Mouse (Mus musculus) C2C12 (cell line): ENCODE results near the gene Grk2. TPM values are rescaled to one million over a fixed set of nuclear protein-coding genes. Genes with fewer than 3 reads are reported as not detected.

ENCODE experiments used
- H3K27me3 ChIP-seq: one replicate; pipeline ENCODE4 v1.6.1; 2011; ENCODE audit not compliant: control insufficient read depth, insufficient read depth, insufficient read length
- H3K36me3 ChIP-seq: one replicate; pipeline ENCODE4 v1.6.1; 2011; ENCODE audit not compliant: control insufficient read depth, insufficient read depth
- H3K4me3 ChIP-seq: one replicate; pipeline ENCODE4 v1.5.1; 2011; ENCODE audit warnings: mild to moderate bottlenecking, control low read depth; ENCODE audit not compliant: poor library complexity, insufficient read depth, severe bottlenecking
- H3K79me2 ChIP-seq: one replicate; pipeline ENCODE4 v1.6.1; 2011; ENCODE audit not compliant: control insufficient read depth, insufficient read depth
- H3K79me3 ChIP-seq: one replicate; pipeline ENCODE4 v1.6.1; 2011; ENCODE audit warnings: low read depth, control low read depth
- H3ac ChIP-seq: one replicate; pipeline ENCODE3; 2011; ENCODE audit warnings: low read depth; ENCODE audit not compliant: control insufficient read depth, insufficient read length
- CEBPB ChIP-seq: IDR thresholded peaks from one replicate; pipeline ENCODE4 v1.6.1; 2011; ENCODE audit warnings: low read depth, mild to moderate bottlenecking, control low read depth, moderate library complexity
- CTCF ChIP-seq: IDR thresholded peaks from one replicate; pipeline ENCODE4 v1.5.1; 2011; ENCODE audit not compliant: control insufficient read depth, insufficient read depth, insufficient read length
- FOSL1 ChIP-seq: IDR thresholded peaks from one replicate; pipeline ENCODE4 v1.8.0; 2011; ENCODE audit warnings: mild to moderate bottlenecking, low read length; ENCODE audit not compliant: poor library complexity, insufficient read depth, severe bottlenecking
- MAX ChIP-seq: IDR thresholded peaks from one replicate; pipeline ENCODE4 v1.6.1; 2011; ENCODE audit warnings: mild to moderate bottlenecking, control low read depth
- MYOD1 ChIP-seq: IDR thresholded peaks from one replicate; pipeline ENCODE4 v1.6.1; 2011; ENCODE audit warnings: low read depth; ENCODE audit not compliant: control insufficient read depth, insufficient read length
- MYOG ChIP-seq: IDR thresholded peaks from one replicate; pipeline ENCODE4 v1.6.1; 2011; ENCODE audit not compliant: control insufficient read depth, insufficient read length; ENCODE audit errors: extremely low read depth
- USF1 ChIP-seq: IDR thresholded peaks from one replicate; pipeline ENCODE4 v1.6.1; 2011; ENCODE audit warnings: low read depth, mild to moderate bottlenecking, control low read depth, moderate library complexity
- polyA plus RNA-seq: library from polyadenylated mRNA; unstranded; fragments of >200 nt; fragmentation: generic; extraction: Trizol; gene quantifications from one replicate; pipeline ENCODE4 v1.2.1, GENCODE M21; 2012; ENCODE audit warnings: missing spikeins

The Grk2 gene
- polyA plus RNA-seq, 1 experiment: 56.6 TPM

DNA sequence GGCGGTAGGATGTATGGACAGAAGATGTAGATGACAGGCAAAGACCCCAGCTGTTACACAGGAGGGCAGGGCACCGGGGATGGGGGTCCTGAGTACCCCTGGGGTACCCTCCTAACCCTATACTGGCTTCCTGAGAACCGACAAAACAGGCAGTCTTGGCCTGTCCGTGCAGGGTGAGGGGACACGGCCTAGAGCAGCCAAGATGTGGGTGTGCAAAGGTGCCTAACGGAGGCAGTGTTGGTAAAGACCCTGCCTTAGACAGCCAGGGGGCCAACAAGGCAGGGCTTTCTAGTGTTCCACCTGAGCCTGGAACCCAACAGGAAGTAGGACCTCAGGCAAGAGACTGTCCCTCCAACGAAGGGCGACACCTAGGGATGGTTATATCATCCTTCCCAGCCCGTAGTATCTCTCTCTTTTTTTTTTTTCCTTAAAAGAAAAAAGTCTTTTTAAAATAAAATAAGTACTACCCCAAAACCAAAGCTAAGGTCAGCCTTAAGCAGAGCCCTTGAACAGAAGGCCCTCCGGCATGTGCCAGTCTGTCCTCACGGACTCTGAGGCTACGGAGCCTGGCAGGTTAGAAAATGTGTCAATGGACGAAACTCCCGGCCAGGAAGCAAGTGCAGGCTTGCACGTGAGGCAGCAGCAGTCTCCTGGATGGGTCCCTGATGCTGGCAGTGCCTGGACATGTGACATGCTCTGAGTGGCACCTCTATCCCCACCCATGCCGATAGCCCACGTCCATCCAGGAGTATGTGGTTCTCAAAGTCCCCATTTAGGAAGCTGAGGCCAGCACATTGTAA, 7.5 kb downstream of the Grk2 start:
- no peak for TF ChIP-seq MAX
- TF ChIP-seq MYOD1: no peak
- TF ChIP-seq MYOG: no peak
- TF ChIP-seq USF1: no peak
- TF ChIP-seq FOSL1: no peak
- no peak for TF ChIP-seq CTCF
- TF ChIP-seq CEBPB: no peak
- Histone ChIP-seq H3K36me3 (no peaks in the 10 kb centered on the region), H3ac (no peak overlapping the region), H3K79me2 (peaks cover 95% of the 10 kb centered on the region), H3K79me3 (peaks cover 41% of the 10 kb centered on the region), H3K27me3 (no peaks in the 10 kb centered on the region), H3K4me3 (no peak overlapping the region)

DNA sequence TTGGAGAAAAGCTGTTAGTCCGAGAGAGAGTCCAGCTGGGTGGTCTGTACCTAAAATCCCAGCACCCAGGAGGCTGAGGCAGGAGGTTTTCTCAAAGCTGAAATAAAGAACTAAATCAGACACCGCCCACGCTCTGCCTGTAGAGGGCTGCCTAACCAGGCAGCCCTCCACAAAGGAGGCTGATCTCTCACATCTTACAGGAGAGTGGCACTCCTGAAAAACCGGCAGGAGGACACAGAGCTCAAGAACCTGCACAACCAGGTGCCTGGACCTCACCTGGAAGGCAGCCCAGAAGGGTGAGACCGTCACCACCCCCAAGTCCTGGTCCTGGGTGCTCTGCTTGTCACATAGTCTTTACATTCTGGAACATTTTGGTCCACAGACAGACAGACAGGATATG, 8.2 kb downstream of the Grk2 start:
- H3K79me2 ChIP-seq: peaks cover 88% of the 10 kb centered on the region
- H3K36me3 ChIP-seq: peaks cover 3% of the 10 kb centered on the region
- TF ChIP-seq CTCF: no peak
- no peak for TF ChIP-seq USF1
- TF ChIP-seq MAX: no peak
- TF ChIP-seq MYOD1: no peak
- no peaks in the 10 kb centered on the region for H3K27me3 ChIP-seq
- H3ac ChIP-seq: no peak overlapping the region
- peaks cover 38% of the 10 kb centered on the region for H3K79me3 ChIP-seq
- H3K4me3 ChIP-seq: no peak overlapping the region

DNA sequence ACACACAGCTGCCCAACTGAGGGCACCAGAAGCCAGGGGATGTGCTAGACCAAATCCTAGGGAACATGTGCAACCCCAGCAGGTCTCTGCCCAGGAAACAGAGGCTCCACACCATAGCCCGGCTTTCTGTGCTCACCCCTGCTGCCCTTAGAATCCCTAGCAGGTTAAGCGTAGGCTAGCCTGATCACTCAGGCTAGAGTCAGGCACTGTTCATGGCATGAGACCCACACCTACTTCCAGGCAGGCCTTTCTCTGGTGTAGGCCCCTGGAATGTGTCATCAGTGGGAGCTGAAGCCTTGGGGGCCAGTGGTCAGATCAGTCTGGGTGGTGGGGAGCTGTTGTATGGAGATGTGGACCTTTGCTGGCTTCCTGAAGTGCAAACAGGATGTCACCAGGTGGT, 9.4 kb downstream of the Grk2 start:
- Histone ChIP-seq H3K79me2 (peaks cover 76% of the 10 kb centered on the region), H3K4me3 (no peak overlapping the region), H3K36me3 (peaks cover 13% of the 10 kb centered on the region), H3ac (no peak overlapping the region), H3K79me3 (peaks cover 30% of the 10 kb centered on the region), H3K27me3 (no peaks in the 10 kb centered on the region)
- TF ChIP-seq USF1 (no peak), CTCF (no peak), FOSL1 (no peak), MYOG (no peak), CEBPB (no peak), MYOD1 (no peak), MAX (no peak)

DNA sequence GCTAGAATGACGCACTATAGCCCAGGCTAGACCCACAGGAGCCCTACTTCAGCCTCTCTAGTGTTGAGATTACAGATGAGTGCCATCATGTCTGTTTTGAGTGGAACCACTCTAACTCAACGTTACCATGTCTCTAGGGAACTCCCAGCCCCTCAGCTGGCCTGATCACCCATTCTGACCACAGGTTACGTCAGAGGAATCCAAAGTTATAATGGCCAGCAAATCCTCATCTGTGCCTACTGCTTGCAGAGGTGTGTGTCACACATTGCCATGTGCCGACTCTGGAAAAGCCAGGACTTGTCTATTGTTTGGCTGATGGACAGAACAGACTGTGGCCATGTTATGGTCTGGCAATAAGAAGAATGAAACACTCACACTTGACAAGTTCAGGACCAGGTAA, 10.6 kb downstream of the Grk2 start:
- H3K36me3 ChIP-seq: peaks cover 24% of the 10 kb centered on the region
- TF ChIP-seq MYOG (no peak), CTCF (no peak), MAX (no peak), USF1 (no peak), MYOD1 (no peak), FOSL1 (no peak)
- H3K4me3 ChIP-seq: no peak overlapping the region
- peaks cover 64% of the 10 kb centered on the region for H3K79me2 ChIP-seq
- no peaks in the 10 kb centered on the region for H3K27me3 ChIP-seq
- peaks cover 22% of the 10 kb centered on the region for H3K79me3 ChIP-seq
- H3ac ChIP-seq: no peak overlapping the region

DNA sequence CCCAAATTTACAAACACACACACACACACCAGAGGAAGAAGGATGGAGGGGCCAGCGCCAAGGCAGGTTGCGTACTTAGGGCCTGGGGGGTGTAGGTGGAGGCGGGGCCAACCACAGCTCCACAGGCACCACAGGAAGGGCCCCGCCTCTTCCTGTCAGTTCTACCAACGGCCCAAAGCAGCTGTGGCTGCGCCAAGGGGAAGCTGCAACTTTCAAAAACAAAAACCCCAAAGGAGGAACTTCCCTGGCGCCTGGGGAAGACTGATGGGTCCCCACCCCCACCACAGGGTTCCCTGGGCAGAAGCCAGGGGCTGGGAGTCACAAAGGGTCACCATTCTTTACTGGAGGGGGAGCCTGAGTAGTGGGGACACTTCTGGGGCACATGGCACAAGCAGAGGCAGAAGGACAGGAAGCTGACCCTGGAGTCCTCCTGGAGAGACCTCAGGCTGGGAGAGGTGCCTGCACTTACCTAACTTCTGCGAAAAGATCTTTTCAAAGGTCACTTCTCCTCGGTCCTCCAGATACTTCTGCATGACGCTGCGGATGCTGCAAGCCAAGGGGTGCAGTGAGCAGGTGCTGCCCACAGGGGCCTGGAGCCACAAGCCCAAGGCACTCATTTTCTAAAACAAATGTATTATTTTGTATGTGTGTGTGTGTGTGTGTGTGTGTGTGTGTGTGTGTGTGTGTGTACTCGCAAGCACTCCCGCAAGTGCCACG, 11.5 kb downstream of the Grk2 start:
- no peak overlapping the region for H3ac ChIP-seq
- TF ChIP-seq FOSL1 (no peak), CEBPB (no peak), MYOD1 (no peak), MYOG (no peak), MAX (no peak), CTCF (no peak), USF1 (no peak)
- H3K79me3 ChIP-seq: peaks cover 18% of the 10 kb centered on the region
- H3K27me3 ChIP-seq: no peaks in the 10 kb centered on the region
- H3K79me2 ChIP-seq: peaks cover 55% of the 10 kb centered on the region
- no peak overlapping the region for H3K4me3 ChIP-seq
- peaks cover 32% of the 10 kb centered on the region for H3K36me3 ChIP-seq
